Mouse (Mus musculus): ENCODE data around the gene Lsmem1.

The Lsmem1 gene

DNA sequence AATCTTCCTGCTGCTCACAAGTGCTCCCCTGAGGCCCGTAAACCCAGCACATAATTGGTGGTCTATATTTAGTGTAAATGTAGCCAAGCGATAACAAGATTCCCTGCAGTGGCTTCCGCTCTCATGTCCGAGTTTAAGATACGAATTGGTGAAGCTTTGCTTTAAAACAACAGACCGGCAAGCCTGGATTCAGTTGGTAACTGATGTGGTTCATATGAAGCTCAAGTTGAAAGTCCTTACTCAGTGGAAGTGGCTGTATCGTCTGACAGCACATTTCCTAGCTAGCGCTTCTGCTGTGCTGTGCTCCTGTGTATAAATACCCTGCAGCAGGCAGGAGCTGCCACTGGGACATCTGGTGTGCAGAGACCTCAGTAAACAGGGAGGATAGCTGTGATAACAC, at the start of gene Lsmem1:
Gene Lsmem1 (minus strand): TSS at position 189 of the 400 bp plus-strand sequence.
- no peak for DNase-seq (ENCODE audit: low read depth, low spot score)

DNA sequence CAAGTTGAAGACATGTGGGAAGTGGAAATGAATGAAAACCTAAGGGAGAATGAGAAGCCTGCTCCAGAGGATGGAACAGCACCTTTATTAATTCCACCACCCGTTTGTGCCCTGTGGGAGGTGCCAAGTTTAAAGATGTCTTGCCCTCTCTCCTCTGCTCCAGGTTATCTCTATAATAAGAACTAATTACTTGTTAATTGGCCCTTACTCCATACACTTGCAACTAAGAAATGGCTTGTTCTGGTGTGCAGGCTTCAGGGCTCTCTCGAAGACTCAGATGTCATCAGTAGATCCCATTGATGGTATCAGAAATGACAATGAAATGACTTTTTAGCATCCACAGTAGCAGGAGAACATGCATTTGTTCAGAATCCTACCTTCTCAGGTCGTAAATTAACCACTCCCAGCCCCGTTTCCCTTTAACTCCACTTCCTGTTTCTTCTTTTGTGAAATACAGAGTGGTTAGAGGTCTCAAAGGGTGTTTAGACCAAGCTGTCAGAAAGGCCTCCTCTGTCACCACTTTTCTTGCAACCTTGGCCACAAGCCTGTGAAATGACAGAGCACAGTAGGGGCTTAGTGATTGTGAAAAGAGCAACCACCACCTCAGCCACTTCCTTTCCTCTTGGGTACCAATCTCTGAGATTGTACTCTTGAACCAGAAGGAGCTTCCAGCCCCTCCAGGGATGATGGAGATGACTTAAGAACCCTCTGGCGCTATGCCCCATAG, 49.3 kb upstream of the Lsmem1 start, which contains the start of gene Ifrd1:
Gene Ifrd1 (minus strand): TSS at position 51 of the 727 bp plus-strand sequence.
- DNase-seq (ENCODE audit: low read depth, low spot score), result no peak

DNA sequence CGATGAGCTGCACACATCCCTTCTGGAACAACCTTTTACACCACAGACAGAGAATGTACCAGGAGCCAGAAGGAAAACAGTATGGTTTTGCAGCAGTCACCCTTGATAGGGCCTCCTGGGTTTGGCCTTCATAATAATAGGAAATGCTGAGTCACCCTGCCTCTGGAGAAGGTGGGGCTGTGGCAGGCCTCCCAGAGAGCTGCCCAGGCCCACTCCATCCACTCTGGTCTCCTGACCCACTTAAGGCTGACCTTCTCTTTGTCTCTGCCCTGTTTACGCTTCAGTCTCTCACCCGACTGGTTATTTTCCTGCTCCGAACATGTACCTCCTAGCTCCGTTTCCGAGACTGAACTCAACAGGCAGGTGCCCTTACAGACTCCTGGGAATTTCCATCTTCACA, 48.7 kb upstream of the Lsmem1 start:
- no peak for DNase-seq (ENCODE audit: low read depth, low spot score)

DNA sequence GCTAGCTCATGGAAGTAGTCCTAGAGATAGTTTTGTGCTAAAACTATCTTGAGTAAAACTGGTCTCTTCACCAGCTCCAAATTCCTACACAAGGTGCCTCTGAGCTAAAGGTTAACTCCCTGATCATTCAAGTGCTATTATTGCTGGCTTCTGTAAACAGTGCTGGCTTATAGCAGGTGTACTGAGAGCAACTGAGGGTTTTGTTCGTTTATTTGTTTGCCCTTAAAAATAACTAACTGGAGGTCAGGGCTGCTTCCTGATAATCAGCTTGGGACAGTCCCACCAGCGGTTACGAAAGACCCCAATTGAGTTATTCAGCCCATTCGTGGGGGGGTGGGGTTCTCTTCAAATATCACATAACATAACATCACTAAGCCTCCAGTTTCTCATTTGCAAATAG, 48.1 kb upstream of the Lsmem1 start:
- no peak for DNase-seq (ENCODE audit: low read depth, low spot score)

DNA sequence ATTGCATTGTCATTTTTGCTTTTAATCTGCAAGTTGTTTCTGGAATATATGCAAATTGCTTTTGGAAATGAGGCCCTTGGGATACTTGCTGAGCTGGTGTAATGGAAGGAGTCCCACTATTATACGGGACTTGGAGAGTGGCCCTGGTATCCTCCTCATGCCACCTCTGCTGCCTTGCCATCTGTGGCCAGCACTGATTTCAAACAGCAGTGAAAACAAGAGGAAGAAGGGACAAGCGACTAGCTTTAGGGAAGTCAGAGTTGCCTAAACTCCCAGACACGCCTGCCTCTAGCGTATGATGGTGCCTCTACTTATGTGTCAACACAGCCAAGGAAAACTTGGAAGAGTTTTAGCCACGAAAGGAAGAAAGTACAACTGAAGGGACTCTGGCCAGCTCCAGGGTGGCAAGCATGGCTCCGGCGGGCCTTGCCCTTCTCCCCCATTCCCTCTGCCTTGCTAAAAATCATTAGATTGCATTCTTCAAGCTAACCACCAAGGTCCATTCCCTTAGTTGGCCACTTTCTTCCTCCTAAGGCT, 46.2 kb upstream of the Lsmem1 start:
- no peak for DNase-seq (ENCODE audit: low read depth, low spot score)

DNA sequence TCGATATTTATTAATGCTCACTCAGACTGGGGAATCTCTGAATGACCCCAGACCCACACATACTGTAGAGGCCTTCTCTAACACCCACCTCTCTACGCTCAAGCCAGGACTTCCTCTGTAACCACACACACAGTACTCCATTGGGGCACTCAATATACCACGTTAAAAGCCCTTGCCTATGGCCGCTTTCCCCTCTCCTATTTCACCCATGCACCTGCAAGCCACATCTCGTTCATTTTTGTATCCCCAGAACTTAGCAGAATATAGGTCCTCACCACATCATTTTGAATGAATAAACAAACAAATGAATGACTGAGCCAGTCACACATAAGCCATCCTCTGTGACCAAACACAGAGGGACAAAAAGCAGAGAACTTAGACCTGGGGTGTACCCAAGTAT, 45.6 kb upstream of the Lsmem1 start:
- no peak for DNase-seq (ENCODE audit: low read depth, low spot score)

DNA sequence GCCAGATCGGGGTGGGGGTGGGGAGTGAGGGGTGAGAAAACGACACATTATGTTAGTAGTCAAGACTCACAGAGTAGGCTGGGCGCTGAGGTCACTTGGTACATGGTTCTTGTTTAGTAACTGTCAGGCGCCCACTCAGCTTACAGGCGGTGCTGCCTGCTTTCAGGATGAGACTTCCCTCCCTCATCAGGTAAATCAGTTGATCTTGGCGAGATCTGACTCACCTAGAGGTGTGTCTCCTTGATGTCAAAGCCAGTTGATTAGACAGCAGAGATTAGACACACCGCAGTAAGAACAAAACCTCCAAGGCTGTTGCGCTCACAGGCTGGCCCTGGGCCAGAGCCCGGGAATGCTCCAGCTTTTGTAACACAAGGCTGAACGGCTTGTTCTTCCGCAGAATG, 44.5 kb upstream of the Lsmem1 start:
- DNase-seq (ENCODE audit: low read depth, low spot score), result no peak

DNA sequence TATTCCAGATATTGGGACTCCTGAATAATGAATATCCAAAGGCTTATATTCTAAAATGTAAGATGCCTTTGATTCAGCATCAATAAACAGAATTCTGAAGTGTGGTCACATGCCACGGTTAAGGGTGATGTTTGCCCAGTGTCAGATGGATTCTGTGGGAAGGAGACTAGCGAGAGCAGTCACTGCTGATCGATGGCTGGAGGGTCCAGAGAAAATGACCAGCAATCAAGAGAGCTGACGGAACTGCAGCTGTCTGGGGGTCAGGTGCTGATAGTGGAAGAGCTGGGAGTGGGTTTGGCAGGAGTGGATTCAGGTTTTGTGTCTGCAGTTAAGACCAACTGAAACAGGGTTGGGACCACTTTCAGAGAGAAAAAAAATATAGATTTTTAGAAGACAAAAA, 44.0 kb upstream of the Lsmem1 start:
- DNase-seq (ENCODE audit: low read depth, low spot score), result no peak

DNA sequence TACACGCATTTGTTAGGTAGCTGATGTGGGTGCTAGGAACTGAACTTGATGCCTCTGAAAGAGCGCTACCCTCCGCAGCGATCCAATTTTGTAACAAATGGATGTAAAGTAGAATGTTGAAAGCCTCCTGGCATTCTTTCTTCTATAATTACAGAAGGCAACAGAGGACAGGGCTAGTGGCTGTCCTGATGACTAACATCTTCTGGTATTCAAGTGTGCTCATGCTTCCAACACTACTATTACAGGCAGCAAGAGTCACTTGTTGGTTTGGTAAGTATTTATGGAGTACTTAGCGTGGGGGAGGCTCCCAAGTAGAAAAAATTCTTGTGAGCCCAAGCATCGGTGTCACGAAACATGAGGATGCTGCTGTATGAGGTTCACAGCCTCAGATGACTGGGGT, 39.9 kb upstream of the Lsmem1 start:
- DNase-seq (ENCODE audit: low read depth, low spot score), result no peak

DNA sequence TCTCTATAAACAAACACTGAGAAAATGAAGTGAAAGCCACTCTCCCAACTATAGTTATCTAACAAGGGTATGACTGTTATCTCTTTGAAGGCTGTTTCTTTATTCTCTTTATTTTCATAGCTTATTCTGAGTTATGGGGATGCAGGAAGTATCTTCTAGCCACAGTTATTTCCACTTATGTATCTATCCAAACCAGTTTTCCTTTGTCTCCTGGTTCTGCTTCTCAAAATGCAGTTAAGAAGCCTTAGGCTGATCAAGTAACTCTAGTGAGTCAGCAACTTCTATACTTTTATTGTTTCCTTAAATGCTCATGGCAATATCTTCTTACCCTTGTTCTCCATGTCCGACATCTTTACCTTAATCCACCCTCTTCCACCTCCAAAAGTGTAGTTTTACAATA, 32.9 kb upstream of the Lsmem1 start:
- no peak for DNase-seq (ENCODE audit: low read depth, low spot score)

DNA sequence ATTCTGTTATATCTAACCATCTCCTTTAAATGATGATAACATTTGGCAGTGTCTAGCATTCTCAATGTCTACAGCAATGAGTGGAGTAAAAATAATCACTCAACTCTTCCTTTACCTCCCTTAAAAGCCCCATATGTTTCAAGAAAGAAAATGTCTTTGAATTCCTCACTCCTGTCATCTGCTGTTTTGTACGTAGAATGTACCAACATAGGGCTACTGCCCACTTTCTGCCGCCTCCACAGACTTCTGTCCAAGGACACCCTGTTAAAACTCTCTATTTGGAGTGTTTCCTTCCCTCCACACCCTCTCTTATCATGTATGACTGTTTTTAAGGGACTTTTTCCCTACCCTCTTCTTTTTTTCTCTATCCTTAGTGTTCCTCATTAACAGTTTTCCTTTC, 32.3 kb upstream of the Lsmem1 start:
- DNase-seq (ENCODE audit: low read depth, low spot score), result peak; percentile 80

DNA sequence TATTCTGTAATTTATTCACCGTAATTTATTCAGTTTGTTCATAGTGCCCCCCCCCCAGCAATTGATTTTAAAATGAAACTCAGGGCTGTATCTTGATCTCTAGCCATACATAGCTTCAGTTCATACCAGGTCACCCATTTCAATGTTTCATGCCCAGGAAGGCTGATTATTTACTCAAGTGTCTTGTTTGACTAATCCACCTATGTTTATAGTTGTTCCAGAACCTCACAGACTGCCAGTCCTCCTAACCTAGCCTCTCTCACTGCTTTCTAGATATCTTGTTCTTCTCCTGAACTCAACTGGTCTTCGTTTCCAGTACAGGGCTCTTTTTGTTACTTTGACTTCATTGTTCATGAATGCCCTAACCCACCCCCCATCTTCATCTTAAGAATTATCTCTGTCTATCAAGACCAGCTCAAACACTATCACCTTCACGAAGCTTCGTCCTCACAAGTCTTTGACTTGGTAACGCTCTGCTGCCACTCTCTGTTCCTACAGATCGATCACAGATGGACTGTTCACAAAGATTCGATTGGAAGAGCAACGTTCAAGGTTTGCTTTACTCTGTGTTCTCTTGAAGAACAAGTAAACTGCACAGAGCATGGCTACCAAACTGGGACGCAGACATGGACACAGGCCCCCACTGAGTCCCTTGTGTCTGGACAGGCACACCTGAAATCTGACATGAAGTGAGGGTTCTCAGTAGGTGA, 25.0 kb upstream of the Lsmem1 start:
- no peak for DNase-seq (ENCODE audit: low read depth, low spot score)

DNA sequence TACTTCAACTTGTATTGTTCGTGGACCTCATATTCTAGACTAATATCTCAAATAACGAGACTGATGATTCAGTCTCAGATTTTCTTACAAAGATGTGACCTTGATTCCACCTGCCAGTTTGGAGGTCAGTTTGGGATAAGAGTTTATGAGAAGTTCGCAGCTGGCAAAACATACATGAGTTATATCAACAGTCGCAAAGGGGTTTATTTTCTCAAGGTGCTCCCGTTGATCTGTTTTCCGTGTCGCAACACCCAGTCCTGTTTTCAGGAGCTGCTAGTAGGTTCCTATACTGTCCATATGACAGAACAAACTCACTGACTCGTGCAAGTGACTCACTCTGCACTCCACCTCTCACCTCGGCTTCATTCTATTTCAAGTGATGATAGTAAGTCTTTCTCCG, 24.4 kb upstream of the Lsmem1 start:
- no peak for DNase-seq (ENCODE audit: low read depth, low spot score)

DNA sequence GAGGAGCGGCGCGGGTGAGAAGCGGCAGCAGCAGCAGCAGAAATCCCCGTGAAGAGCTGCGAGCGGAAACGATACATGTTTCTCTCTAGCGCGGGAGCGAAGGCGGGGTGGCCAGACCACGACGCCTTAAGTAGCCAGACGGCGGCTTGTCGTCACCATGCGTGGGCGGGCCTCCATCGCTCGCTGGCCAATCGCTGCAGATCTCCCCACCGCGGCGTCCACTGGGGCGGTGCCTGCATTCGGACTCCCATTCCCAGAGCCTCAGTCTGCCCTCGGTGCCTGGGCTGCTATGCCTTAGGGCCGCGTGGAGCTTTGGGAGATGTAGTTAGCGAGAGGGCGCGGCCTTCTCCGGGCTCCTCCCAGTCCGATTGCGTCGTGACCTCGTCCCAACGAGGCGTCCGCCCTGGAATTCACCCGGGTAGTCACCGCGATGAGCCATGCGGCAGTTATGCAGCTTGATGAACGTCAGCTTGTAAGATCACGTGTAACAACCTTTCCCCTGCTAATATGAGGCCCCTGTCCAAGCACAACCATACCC, 23.9 kb upstream of the Lsmem1 start:
- DNase-seq (ENCODE audit: low read depth, low spot score), result peak; percentile 98

DNA sequence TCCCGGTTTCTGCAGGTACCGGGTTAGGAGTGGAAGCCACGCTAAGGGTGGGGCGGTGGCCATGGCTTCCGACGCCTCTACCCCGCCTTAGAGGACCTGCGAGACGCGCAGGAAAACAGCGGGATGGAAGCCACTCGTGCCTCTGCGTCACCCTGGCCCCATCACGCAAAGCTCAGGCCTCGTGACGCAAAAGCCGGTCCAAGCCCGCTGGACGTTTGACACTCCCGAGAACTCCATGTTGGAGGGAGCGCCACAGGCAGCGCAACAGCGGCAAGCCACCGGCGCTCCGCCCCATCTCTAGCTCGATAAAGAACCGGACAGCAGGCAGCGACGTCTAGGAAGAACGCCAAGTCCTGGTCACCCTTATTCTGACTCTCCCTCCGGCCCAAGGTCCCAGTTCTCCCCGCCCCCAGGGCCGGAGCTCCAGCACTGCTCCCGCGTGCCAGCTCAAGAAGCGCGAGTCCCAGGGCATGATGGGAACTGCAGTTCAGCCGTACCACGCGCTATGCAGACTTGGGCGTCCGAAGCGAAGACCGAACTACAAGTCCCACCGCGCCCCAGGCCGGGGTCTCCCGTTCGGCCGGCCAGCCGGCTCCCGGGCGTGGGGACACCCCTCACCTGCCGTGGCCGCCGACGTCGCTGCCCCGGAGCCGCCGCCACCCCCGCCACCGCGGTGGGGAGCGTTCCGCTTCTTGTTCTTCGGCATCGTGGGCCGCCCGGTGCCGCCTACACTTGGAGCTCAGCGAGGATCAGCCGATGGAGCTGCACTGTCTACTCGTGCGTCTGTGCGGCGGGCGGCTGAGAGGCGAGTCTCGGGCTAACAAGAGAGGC, 23.2 kb upstream of the Lsmem1 start:
- peak; percentile 96 for DNase-seq (ENCODE audit: low read depth, low spot score)

DNA sequence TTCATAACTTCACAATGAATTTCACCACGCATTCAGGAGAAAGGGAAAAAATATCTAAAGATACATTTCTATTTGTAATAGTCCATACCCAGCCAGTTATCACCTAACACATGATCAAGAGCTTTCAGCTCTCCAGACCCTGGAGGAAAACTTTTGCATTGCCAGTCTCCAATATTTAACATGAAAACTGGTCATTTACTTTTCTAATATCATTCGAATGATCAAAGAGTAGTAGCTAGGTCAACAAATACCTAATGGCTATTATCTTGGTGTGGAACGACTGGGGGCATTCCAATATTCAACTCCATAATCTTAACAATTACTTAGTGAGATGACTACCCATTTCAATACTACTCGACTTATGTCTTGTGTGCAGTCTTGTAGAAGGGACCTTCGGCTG, 22.3 kb upstream of the Lsmem1 start:
- no peak for DNase-seq (ENCODE audit: low read depth, low spot score)

DNA sequence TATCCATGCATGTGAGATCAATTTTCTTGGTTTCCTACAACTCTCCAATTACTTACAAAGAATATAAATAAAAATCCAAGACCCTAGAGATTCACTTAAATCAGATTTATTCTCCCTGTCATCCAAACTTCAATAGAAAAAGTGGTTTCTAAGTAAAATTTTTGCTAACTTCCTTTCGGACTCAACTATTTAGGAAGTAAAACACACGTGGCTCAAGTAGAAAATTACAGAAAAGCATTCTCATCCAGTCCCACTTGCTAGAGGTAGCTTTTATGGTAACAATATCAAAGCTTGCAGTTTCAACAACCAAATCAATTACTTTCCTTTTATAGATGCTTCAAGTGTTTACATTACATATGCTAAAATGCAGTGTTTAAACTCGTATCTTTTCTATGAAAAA, 21.6 kb upstream of the Lsmem1 start:
- DNase-seq (ENCODE audit: low read depth, low spot score), result no peak

DNA sequence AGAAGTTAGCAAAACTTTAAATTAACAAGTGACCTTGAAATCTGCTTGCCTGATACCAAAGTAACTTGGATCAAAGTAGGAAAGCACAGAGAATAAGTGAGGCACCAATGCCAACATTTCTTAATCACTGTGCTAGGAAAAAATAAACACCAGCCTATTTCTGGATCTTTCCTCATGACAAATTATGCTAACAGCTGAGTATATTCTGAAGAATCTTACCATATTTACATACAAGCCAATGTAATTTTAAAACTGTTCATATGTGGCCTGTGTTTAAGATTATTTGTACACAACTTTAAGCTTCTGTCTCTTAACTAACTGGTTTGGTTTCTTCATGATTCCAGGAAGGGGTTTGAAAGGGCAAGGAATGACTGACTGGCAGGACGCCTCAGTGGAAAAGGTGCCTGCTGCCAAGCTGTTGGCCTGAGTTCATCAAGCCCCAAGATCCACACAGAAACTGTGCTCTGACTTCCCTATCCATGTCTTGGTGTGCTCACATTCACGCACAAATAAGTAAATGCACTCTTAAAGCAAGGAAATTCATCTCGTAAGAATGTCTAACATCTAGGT, 20.8 kb upstream of the Lsmem1 start:
- no peak for DNase-seq (ENCODE audit: low read depth, low spot score)

DNA sequence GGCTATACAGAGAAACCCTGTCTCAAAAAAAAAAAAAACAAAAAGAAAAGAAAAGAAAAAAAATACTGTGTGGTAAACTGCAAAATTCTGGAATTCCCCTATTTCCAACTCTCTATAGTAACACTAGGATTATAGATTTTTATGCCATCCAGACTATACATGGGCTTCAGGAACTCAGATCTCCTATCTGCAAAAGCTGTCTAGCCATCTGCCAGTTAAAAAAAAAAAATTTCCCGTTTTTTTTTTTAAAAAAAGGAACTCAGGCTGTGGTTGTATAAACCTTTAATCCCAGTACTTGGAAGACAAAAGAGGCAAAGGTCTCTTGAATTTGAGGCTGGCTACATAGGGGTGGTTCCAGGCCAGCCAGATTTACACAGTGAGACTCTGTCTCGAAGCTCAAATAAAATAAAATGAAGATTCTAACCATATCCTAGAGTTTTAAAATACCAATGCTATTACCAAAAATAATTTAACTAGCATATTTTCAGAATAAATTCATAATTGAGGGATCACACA, 19.2 kb upstream of the Lsmem1 start:
- DNase-seq (ENCODE audit: low read depth, low spot score), result no peak

DNA sequence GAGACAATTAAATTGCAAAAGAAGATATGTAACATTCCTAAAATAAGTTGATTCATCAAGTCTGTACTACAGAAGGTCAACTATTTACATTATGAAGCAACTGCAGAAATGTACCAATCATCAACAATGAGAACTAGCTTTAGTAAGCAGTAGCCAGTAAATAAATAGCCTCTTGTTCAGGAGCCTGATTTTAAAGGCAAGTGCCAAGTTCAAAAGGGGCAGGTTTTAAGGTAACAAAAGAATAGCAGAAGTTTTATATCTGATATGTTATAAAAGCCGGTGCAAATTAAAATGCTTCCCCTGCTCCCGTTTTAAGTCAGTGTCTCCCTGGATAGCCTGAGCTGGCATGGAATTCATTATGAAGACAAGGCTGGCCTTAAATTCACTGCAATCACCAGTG, 18.5 kb upstream of the Lsmem1 start:
- no peak for DNase-seq (ENCODE audit: low read depth, low spot score)
